Mouse (Mus musculus) midbrain, embryonic 13.5 days (tissue): ENCODE measurements at regions not wholly inside any gene's neighbourhood (a gene's known extent, or its start where the extent isn't known, plus 50 kb on each side); places are given as distances from the start of the nearest gene placed in this dataset.

Experiments
- ATAC-seq: fragments of 200-750 bp; cut with Nextera tagmentation; 2 replicates; pipeline ENCODE4 v1.8.0; 2017; ENCODE audit warnings: mild to moderate bottlenecking, moderate TSS enrichment, moderate library complexity
- H3K27ac ChIP-seq: fragments of 300-500 bp; sonication (generic); 2 replicates; pipeline ENCODE4 v1.5.1; 2015; ENCODE audit warnings: inconsistent platforms, mild to moderate bottlenecking, moderate library complexity
- H3K27me3 ChIP-seq: fragments of 300-500 bp; sonication (generic); 2 replicates; pipeline ENCODE4 v1.6.1; 2015; ENCODE audit warnings: mild to moderate bottlenecking, inconsistent platforms
- H3K36me3 ChIP-seq: fragments of 300-500 bp; sonication (generic); 2 replicates; pipeline ENCODE4 v1.6.1; 2015; ENCODE audit warnings: mild to moderate bottlenecking, inconsistent platforms
- H3K4me1 ChIP-seq: fragments of 300-500 bp; sonication (generic); replicated peaks from 2 replicates; pipeline ENCODE4 v1.6.1; 2015; ENCODE audit warnings: inconsistent platforms
- H3K4me2 ChIP-seq: fragments of 300-500 bp; sonication (generic); replicated peaks from 2 replicates; pipeline ENCODE4 v1.6.1; 2015; ENCODE audit warnings: moderate library complexity, mild to moderate bottlenecking, inconsistent platforms
- H3K4me3 ChIP-seq: fragments of 300-500 bp; sonication (generic); replicated peaks from 2 replicates; pipeline ENCODE4 v1.5.1; 2015; ENCODE audit warnings: mild to moderate bottlenecking, inconsistent platforms
- H3K9ac ChIP-seq: fragments of 300-500 bp; sonication (generic); replicated peaks from 2 replicates; pipeline ENCODE4 v1.6.1; 2015; ENCODE audit warnings: mild to moderate bottlenecking, inconsistent platforms
- H3K9me3 ChIP-seq: fragments of 300-500 bp; sonication (generic); 2 replicates; pipeline ENCODE4 v1.6.1; 2016; ENCODE audit warnings: mild to moderate bottlenecking, inconsistent platforms
- WGBS: fragments of 180-500 bp; shearing (Covaris S2); methylation state at CpG from one replicate; pipeline ENCODE4 v1.1.7; 2015; 5-methylcytosine and 5-hydroxymethylcytosine counted together

- 71% methylated on average over 3 of the region's 3 CpGs for WGBS
- H3K27ac ChIP-seq = no peak overlapping the region
- no peaks in the 10 kb centered on the region for H3K36me3 ChIP-seq
- H3K9me3 ChIP-seq = no peaks in the 10 kb centered on the region
- no peak overlapping the region for H3K9ac ChIP-seq
- no peak overlapping the region for H3K4me2 ChIP-seq
- H3K27me3 ChIP-seq = no peaks in the 10 kb centered on the region
- no peak for ATAC-seq
- H3K4me1 ChIP-seq = no peaks in the 10 kb centered on the region
- H3K4me3 ChIP-seq = no peak overlapping the region
Observed at GRCm38 (mm10) chr3:139135371-139135770, 60.4 kb upstream of the Rap1gds1 start.

- Histone ChIP-seq H3K27ac (no peak overlapping the region), H3K4me2 (no peak overlapping the region), H3K9me3 (no peaks in the 10 kb centered on the region), H3K4me3 (no peak overlapping the region), H3K27me3 (no peaks in the 10 kb centered on the region), H3K36me3 (no peaks in the 10 kb centered on the region), H3K9ac (no peak overlapping the region), H3K4me1 (no peaks in the 10 kb centered on the region)
- 91% methylated on average over 2 of the region's 2 CpGs for WGBS
- no peak for ATAC-seq
Observed at GRCm38 (mm10) chr3:139136044-139136443, 61.0 kb upstream of the Rap1gds1 start.

- Histone ChIP-seq H3K9me3 (no peaks in the 10 kb centered on the region), H3K4me3 (no peak overlapping the region), H3K4me1 (no peaks in the 10 kb centered on the region), H3K4me2 (no peak overlapping the region), H3K27ac (no peak overlapping the region), H3K27me3 (no peaks in the 10 kb centered on the region), H3K36me3 (no peaks in the 10 kb centered on the region), H3K9ac (no peak overlapping the region)
- ATAC-seq = peak; percentile 48; the same call in 1 of the 2 replicates
- WGBS = 70% methylated on average over 3 of the region's 3 CpGs
Observed at GRCm38 (mm10) chr3:139152654-139153053, 52.8 kb upstream of the Stpg2 start.

- Histone ChIP-seq H3K4me2 (no peak overlapping the region), H3K9me3 (no peaks in the 10 kb centered on the region), H3K4me3 (no peak overlapping the region), H3K9ac (no peak overlapping the region), H3K27ac (no peak overlapping the region), H3K4me1 (no peaks in the 10 kb centered on the region), H3K36me3 (no peaks in the 10 kb centered on the region), H3K27me3 (no peaks in the 10 kb centered on the region)
- no peak for ATAC-seq
- WGBS = 90% methylated on average over 1 of the region's 1 CpGs
Observed at GRCm38 (mm10) chr3:139154294-139154693, 51.2 kb upstream of the Stpg2 start.
